Mouse (Mus musculus) NIH3T3 (cell line): Measurements from ENCODE around the gene Lsm3.
"Not testable (repeated sequence)": the region's sequence is repeated elsewhere in the genome, so short reads cannot be mapped to it uniquely, and the experiment has no call there.

ENCODE experiments used
- DNase-seq: peaks from one replicate; pipeline ENCODE4 v3.0.0-alpha.2; 2012; ENCODE audit warnings: low read depth

Lsm3 gene

GRCm38 (mm10) chr6:91515545-91516449 is at the start of gene Lsm3, which contains the start of gene Xpc:
Gene Lsm3, plus strand, starts transcription at chr6:91515928.
Gene Xpc, minus strand, starts transcription at chr6:91515888.
- peak; percentile 99 for DNase-seq

GRCm38 (mm10) chr6:91467106-91467505 is 48.6 kb upstream of the Lsm3 start:
- DNase-seq, result no peak

- DNase-seq, result no peak
Measured at GRCm38 (mm10) chr6:91470712-91471111, 45.0 kb upstream of the Lsm3 start.

GRCm38 (mm10) chr6:91471427-91471826 is 44.3 kb upstream of the Lsm3 start:
- not testable (repeated sequence) for DNase-seq

GRCm38 (mm10) chr6:91472319-91472718 is 43.4 kb upstream of the Lsm3 start:
- DNase-seq, result peak; percentile 50

- peak; percentile 100 for DNase-seq
Measured at GRCm38 (mm10) chr6:91472868-91473804, 42.6 kb upstream of the Lsm3 start, which contains the start of the genes Chchd4 and Tmem43. Gene Chchd4, minus strand, starts transcription at chr6:91473546. Gene Tmem43, plus strand, starts transcription at chr6:91473703.

- no peak for DNase-seq
Measured at GRCm38 (mm10) chr6:91473805-91474440, 41.8 kb upstream of the Lsm3 start.

GRCm38 (mm10) chr6:91474441-91475190 is 41.1 kb upstream of the Lsm3 start:
- DNase-seq, result peak; percentile 81

DNA sequence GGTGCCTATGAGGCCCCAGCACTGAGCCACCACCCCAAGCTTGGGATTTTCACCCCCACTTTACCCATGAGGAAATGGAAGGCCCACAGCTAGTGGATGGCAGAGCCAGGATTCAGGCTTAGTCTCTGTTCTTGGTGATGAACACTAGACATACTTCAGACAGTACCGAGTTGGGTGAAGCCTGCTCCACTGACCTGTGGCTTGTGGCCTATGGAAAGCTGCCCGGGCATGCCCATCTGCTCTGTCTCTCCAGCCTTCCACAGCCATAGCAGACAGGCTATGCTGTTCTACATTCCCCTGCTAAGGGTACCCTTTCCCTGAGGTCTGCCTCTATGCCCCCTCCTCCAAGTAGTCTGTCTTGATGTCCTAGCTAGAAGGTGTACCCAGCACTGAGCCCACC is 39.2 kb upstream of the Lsm3 start:
- DNase-seq, result no peak

- DNase-seq, result peak; percentile 15
Measured at GRCm38 (mm10) chr6:91483371-91483770, 32.4 kb upstream of the Lsm3 start.

GRCm38 (mm10) chr6:91486736-91487453 is 28.8 kb upstream of the Lsm3 start:
- no peak for DNase-seq

DNA sequence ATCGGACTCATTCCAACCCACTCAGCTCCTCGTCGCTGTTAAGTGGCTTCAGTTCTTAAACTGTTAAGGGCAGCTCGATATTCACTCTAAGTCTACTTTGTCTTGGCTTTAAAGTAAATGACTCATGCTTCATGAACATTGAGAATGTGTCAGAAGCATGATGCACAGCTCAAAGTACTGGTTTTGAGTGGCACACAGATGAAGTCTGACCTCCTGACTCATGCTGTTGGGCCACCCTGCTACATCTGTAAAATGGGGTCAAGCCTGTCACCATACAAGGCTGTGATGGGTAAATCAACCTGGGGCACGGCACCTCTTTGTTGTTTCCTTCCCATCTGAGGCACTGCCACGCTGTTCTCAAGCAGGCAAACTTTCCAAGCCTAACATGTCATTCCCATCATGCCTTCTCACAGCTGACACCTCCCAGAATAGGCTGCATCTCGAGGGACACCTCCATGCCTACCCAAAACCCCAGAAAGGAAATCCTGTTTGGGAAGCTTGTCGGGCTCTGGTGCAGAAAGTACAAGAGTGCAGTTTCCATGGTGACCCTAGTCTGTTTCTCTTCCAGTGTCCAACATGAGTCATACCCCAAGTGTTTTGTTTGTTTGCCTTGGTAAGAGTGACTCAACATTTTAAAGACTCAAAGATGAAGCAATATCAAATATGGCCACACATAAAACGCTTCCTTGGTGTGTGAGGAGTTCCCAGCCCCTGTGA is 27.1 kb upstream of the Lsm3 start:
- peak; percentile 94 for DNase-seq

DNA sequence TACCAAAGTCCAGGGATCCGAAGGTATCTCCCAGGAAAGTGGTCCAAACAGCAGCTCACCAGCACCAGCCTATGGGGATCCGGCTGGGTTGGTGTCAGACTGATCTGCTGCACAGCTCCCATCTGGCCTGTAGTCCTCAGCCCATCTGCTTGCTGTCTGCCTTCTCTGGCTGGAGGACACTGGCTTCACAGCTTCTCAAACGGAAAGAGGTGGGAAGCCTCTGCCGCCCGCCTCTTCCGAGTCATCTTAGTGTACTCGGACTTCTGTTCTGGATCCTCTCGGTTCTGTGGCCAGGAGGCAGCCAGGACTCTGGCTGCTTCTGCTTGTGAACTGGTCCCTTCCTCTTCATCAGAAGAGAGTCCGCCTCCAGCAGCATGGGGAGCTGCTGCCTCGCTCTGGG is 25.9 kb upstream of the Lsm3 start:
- peak; percentile 9 for DNase-seq

- DNase-seq, result no peak
Measured at GRCm38 (mm10) chr6:91491004-91491403, 24.7 kb upstream of the Lsm3 start.

DNA sequence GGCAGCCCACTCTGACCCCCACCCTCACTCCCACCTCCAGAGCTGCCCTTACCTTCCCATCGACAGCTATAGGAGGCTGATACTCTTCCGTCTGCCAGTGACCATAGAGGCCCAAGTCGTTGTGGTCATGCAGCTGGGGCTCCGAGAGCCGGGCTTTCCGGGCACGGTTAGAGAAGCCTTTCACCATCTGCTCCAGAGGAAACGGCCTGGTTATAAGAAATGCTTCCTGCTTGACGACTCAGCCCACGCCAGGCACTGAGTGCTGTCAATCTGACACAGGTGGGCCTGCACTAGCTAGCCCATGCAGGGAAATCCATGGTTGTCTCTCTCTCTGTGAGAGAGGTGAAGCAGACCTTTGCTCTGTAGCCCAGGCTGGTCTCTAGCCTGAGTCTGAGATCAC is 22.7 kb upstream of the Lsm3 start:
- DNase-seq, result no peak

- no peak for DNase-seq
Measured at GRCm38 (mm10) chr6:91494526-91494925, 21.2 kb upstream of the Lsm3 start.

GRCm38 (mm10) chr6:91503302-91503701 is 12.4 kb upstream of the Lsm3 start:
- DNase-seq, result no peak

- no peak for DNase-seq
Measured at GRCm38 (mm10) chr6:91506036-91506435, 9.7 kb upstream of the Lsm3 start.

- DNase-seq, result no peak
Measured at GRCm38 (mm10) chr6:91508041-91508440, 7.7 kb upstream of the Lsm3 start.

DNA sequence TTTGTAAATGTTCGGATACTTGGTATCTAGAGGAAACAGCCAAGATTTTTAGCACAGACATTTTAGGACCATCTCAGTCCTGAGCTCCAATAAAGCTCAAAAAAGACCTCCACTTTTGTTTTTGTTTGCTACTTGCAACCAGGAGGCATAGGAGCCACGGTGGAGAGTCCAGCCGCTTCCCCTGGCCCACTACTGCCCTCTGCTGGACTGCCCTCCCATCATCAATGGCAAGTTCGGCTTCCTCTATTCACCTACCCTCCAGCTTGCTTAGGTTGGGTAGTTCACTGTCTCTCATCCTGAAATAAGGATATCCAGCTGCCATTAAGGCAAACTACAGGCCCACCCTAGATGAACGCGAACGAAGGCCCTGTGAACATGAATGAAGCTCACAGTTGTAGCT is 6.4 kb upstream of the Lsm3 start:
- DNase-seq, result peak; percentile 90
